9 mouse cellular contexts compared by ENCODE assay signal in genomic region chr1:192851640-192852039, GRCm38 (mm10). TPM values are rescaled to one million over a fixed set of nuclear protein-coding genes. Genes with fewer than 3 reads are reported as not detected.
DNase-seq lines count a peak whose midpoint lies in the region; ATAC-seq lines count a peak whose summit lies in the region.
"Had no signal": no experiment of that assay in that cellular context is flagged by ENCODE, and none has a peak within 500 bp of the region (broad histone marks: within the 10 kb centered on the region; RNA-seq: fewer than 3 reads in every experiment).

No protein-coding gene starts in this region.

- H3K9me3 ChIP-seq in embryonic facial prominence, embryonic 10.5 days, result no peaks in the 10 kb centered on the region
- H3K9me3 ChIP-seq in intestine, embryonic 16.5 days (ENCODE audit: control insufficient read depth, low read length), result no peaks in the 10 kb centered on the region

- H3K27ac ChIP-seq in embryonic facial prominence, embryonic 10.5 days (replicated peaks), result peak overlapping the region; percentile 79
- peak overlapping the region; percentile 26 for H3K27ac ChIP-seq in intestine, embryonic 16.5 days (ENCODE audit: low read length)

- peak; percentile 46 for DNase-seq in 3134 (ENCODE audit: extremely low read depth, insufficient read length, low spot score)
- peak; percentile 62 for DNase-seq in embryonic facial prominence, embryonic 10.5 days (ENCODE audit: low spot score)
- peak; percentile 83 to 91 for DNase-seq in heart, adult 18-20 months
- peak; percentile 21 for DNase-seq in lung, postnatal 25 days (ENCODE audit: low spot score)
- DNase-seq in thymus, postnatal 0 days (ENCODE audit: low spot score), result no peak
- no peak for DNase-seq in cerebellum, adult 9-10 months
- DNase-seq in left cerebral cortex, adult 18-20 months (ENCODE audit: low spot score in 2 of 2), result no peak

- peaks cover 73% of the 10 kb centered on the region for H3K4me1 ChIP-seq in embryonic facial prominence, embryonic 10.5 days
- H3K4me1 ChIP-seq in intestine, embryonic 16.5 days (ENCODE audit: control insufficient read depth, insufficient read depth, low read length), result peaks cover 35% of the 10 kb centered on the region

- H3K36me3 ChIP-seq in embryonic facial prominence, embryonic 10.5 days (replicated peaks), result peaks cover 41% of the 10 kb centered on the region
- no peaks in the 10 kb centered on the region for H3K36me3 ChIP-seq in intestine, embryonic 16.5 days (ENCODE audit: control insufficient read depth, insufficient read depth, low read length)

- 0 out of 2 replicates have a peak overlapping the region, but pooled peaks have one; percentile 8 for H3K9ac ChIP-seq in intestine, embryonic 16.5 days (ENCODE audit: low read depth, low read length)

- WGBS in embryonic facial prominence, embryonic 10.5 days, result 6% methylated on average over 6 of the region's 6 CpGs
- WGBS in intestine, embryonic 16.5 days, result 27% methylated on average over 6 of the region's 6 CpGs

- H3K4me3 ChIP-seq in embryonic facial prominence, embryonic 10.5 days, result peak overlapping the region; percentile 94
- no peak overlapping the region for H3K4me3 ChIP-seq in intestine, embryonic 16.5 days (ENCODE audit: low read length)

- no peak overlapping the region for H3K4me2 ChIP-seq in intestine, embryonic 16.5 days (ENCODE audit: low read depth, low read length)

- H3K27me3 ChIP-seq in embryonic facial prominence, embryonic 10.5 days (replicated peaks; ENCODE audit: low read depth, poor library complexity, severe bottlenecking), result peaks cover 82% of the 10 kb centered on the region
- no peaks in the 10 kb centered on the region for H3K27me3 ChIP-seq in intestine, embryonic 16.5 days (replicated peaks; ENCODE audit: control insufficient read depth, insufficient read depth, low read length)

- ATAC-seq in intestine, embryonic 16.5 days, result 0 out of 2 replicates have a peak, but pooled peaks have one; percentile 9

RNA-seq across cellular contexts. Expression of gene Sertad4, which starts 3.9 kb away (rescaled TPM):
- polyA plus RNA-seq in embryonic facial prominence, embryonic 10.5 days (2016; fragmentation: Nextera tagmentation; extraction: Ambion mirVana), result 23.6 and 33.4 TPM in 2 replicates
- 1 to 10 TPM; 2.4 to 2.8 TPM for total RNA-seq in heart, adult 18-20 months (2021)
- 2.4 and 3.0 TPM in 2 replicates for polyA plus RNA-seq in intestine, embryonic 16.5 days (2015; fragmentation: Nextera tagmentation; extraction: Ambion mirVana)
- polyA plus RNA-seq in thymus, postnatal 0 days (2015; fragmentation: Nextera tagmentation; extraction: Ambion mirVana), result 2.6 and 3.2 TPM in 2 replicates
- 10 to 100 TPM; 12.3 to 13.6 TPM for total RNA-seq in left cerebral cortex, adult 18-20 months (2021)
- total RNA-seq: neutrophil, adult 5-6 weeks had no signal

Comparison
In these comparisons a context has a peak if more than half of its experiments do, and no peak if none do; other contexts are left out.
1. DNase-seq: peak in 3134 (single experiment), embryonic facial prominence, embryonic 10.5 days (single experiment), heart, adult 18-20 months (2 of 2) and lung, postnatal 25 days (single experiment); none in thymus, postnatal 0 days (single experiment), cerebellum, adult 9-10 months (single experiment) and left cerebral cortex, adult 18-20 months (0 of 2).